Mouse (Mus musculus): ENCODE data around the gene Olfm2. TPM values are rescaled to one million over a fixed set of nuclear protein-coding genes. Genes with fewer than 3 reads are reported as not detected.
"Not testable (repeated sequence)": the region's sequence is repeated elsewhere in the genome, so short reads cannot be mapped to it uniquely, and the experiment has no call there.

Olfm2 gene
- total and polyA plus RNA-seq, 3 experiments = 0.08 to 0.47 TPM; not detected in 1

GRCm38 (mm10) chr9:20692863-20693262, 53.3 kb downstream of the Olfm2 start:
- Histone ChIP-seq H3K4me1 (ENCODE audit: control insufficient read depth in 1 of 2, insufficient read depth in 2 of 2) (peaks cover under 1 to 16% of the 10 kb centered on the region in 2 experiments), H3K4me2 (ENCODE audit: insufficient read depth, low read depth, poor library complexity, severe bottlenecking) (no peak overlapping the region), H3K27me3 (replicated peaks) (peaks cover 21% of the 10 kb centered on the region), H3K9me3 (replicated peaks; ENCODE audit: low read length) (no peaks in the 10 kb centered on the region), H3K79me2 (replicated peaks; ENCODE audit: control insufficient read depth, extremely low read depth, insufficient read depth, poor library complexity, severe bottlenecking) (no peaks in the 10 kb centered on the region), H3K4me3 (replicated peaks in 1 of 3; ENCODE audit: low read depth in 2 of 3, low read length in 2 of 3, poor library complexity in 1 of 3) (no peak overlapping the region), H3K36me3 (replicated peaks in 1 of 2; ENCODE audit: control insufficient read depth in 1 of 2, insufficient read depth in 1 of 2, low read length in 1 of 2) (no peaks in the 10 kb centered on the region), H3K9ac (ENCODE audit: insufficient read depth, low read depth) (no peak overlapping the region), H3K27ac (ENCODE audit: insufficient read depth, low read depth) (no peak overlapping the region)
- DNase-seq (ENCODE audit: extremely low read depth) = no peak
- dilution Hi-C loops (cut with MboI; ENCODE audit: extremely low pct_ligation_motif_present, extremely low pct_unique_long_range_greater_than_20kb, low sequenced_read_pairs) (no loop called here), in situ Hi-C loops (cut with MboI; ENCODE audit: low pct_ligation_motif_present, low pct_unique_long_range_greater_than_20kb, low sequenced_read_pairs) (no loop called here)
- TF ChIP-seq USF1 (IDR thresholded peaks at IDR 0.05; ENCODE audit: low read depth, low read length) = no peak
- no peak for TF ChIP-seq MYC (IDR thresholded peaks at IDR 0.05; ENCODE audit: low read depth, low read length)

GRCm38 (mm10) chr9:20690449-20690848, 55.7 kb downstream of the Olfm2 start:
- H3K4me2 ChIP-seq (ENCODE audit: insufficient read depth, low read depth, poor library complexity, severe bottlenecking); H3K9me3 ChIP-seq (replicated peaks; ENCODE audit: low read length); dilution Hi-C loops (cut with MboI; ENCODE audit: extremely low pct_ligation_motif_present, extremely low pct_unique_long_range_greater_than_20kb, low sequenced_read_pairs); H3K4me3 ChIP-seq (replicated peaks in 1 of 3; ENCODE audit: low read depth in 2 of 3, low read length in 2 of 3, poor library complexity in 1 of 3); H3K79me2 ChIP-seq (replicated peaks; ENCODE audit: control insufficient read depth, extremely low read depth, insufficient read depth, poor library complexity, severe bottlenecking); in situ Hi-C loops (cut with MboI; ENCODE audit: low pct_ligation_motif_present, low pct_unique_long_range_greater_than_20kb, low sequenced_read_pairs); H3K9ac ChIP-seq (ENCODE audit: insufficient read depth, low read depth); H3K36me3 ChIP-seq (replicated peaks in 1 of 2; ENCODE audit: control insufficient read depth in 1 of 2, insufficient read depth in 1 of 2, low read length in 1 of 2); H3K27ac ChIP-seq (ENCODE audit: insufficient read depth, low read depth); H3K27me3 ChIP-seq (replicated peaks): not testable (repeated sequence)
- H3K4me1 ChIP-seq (ENCODE audit: control insufficient read depth in 1 of 2, insufficient read depth in 2 of 2) = peaks cover 0 to 16% of the 10 kb centered on the region in 2 experiments; a peak in 3 of 4 replicates
- peak; percentile 23 for DNase-seq (ENCODE audit: extremely low read depth)
- TF ChIP-seq EP300 (IDR thresholded peaks at IDR 0.05; ENCODE audit: low read length) = 0 out of 2 replicates have a peak, but pooled peaks have one; percentile 46

GRCm38 (mm10) chr9:20689913-20690312, 56.2 kb downstream of the Olfm2 start:
- peaks cover 5% of the 10 kb centered on the region for H3K27me3 ChIP-seq (replicated peaks)
- no peak overlapping the region for H3K9ac ChIP-seq (ENCODE audit: insufficient read depth, low read depth)

GRCm38 (mm10) chr9:20689403-20689802, 56.7 kb downstream of the Olfm2 start:
- DNase-seq (ENCODE audit: extremely low read depth) = no peak
- dilution Hi-C loops (cut with MboI; ENCODE audit: extremely low pct_ligation_motif_present, extremely low pct_unique_long_range_greater_than_20kb, low sequenced_read_pairs) (no loop called here), in situ Hi-C loops (cut with MboI; ENCODE audit: low pct_ligation_motif_present, low pct_unique_long_range_greater_than_20kb, low sequenced_read_pairs) (no loop called here)
- Histone ChIP-seq H3K9ac (ENCODE audit: insufficient read depth, low read depth) (no peak overlapping the region), H3K79me2 (replicated peaks; ENCODE audit: control insufficient read depth, extremely low read depth, insufficient read depth, poor library complexity, severe bottlenecking) (no peaks in the 10 kb centered on the region), H3K27me3 (replicated peaks) (peaks cover 5% of the 10 kb centered on the region), H3K36me3 (replicated peaks in 1 of 2; ENCODE audit: control insufficient read depth in 1 of 2, insufficient read depth in 1 of 2, low read length in 1 of 2) (no peaks in the 10 kb centered on the region), H3K4me1 (ENCODE audit: control insufficient read depth in 1 of 2, insufficient read depth in 2 of 2) (peaks cover 0 to 16% of the 10 kb centered on the region in 2 experiments; a peak in 3 of 4 replicates), H3K9me3 (replicated peaks; ENCODE audit: low read length) (no peaks in the 10 kb centered on the region), H3K27ac (ENCODE audit: insufficient read depth, low read depth) (no peak overlapping the region), H3K4me2 (ENCODE audit: insufficient read depth, low read depth, poor library complexity, severe bottlenecking) (no peak overlapping the region), H3K4me3 (replicated peaks in 1 of 3; ENCODE audit: low read depth in 2 of 3, low read length in 2 of 3, poor library complexity in 1 of 3) (no peak overlapping the region)
- TF ChIP-seq ZKSCAN1 (IDR thresholded peaks at IDR 0.05; ENCODE audit: borderline replicate concordance, low read depth, low read length) (no peak), MXI1 (IDR thresholded peaks at IDR 0.05; ENCODE audit: low read depth, low read length) (no peak), MAZ (IDR thresholded peaks at IDR 0.05; ENCODE audit: low read depth, low read length) (no peak), RCOR1 (conservative IDR thresholded peaks at IDR 0.05; ENCODE audit: low read depth, low read length) (no peak), TCF12 (IDR thresholded peaks at IDR 0.05; ENCODE audit: low read depth, low read length) (no peak), CHD1 (IDR thresholded peaks at IDR 0.05; ENCODE audit: low read depth, low read length) (no peak), PAX5 (IDR thresholded peaks at IDR 0.05; ENCODE audit: low read length) (no peak), CHD2 (IDR thresholded peaks at IDR 0.05; ENCODE audit: low read length) (no peak), ELF1 (IDR thresholded peaks at IDR 0.05; ENCODE audit: low read depth, low read length) (no peak), UBTF (IDR thresholded peaks at IDR 0.05; ENCODE audit: low read depth, low read length) (no peak), E2F4 (IDR thresholded peaks at IDR 0.05; ENCODE audit: insufficient replicate concordance, low read depth, low read length) (no peak)

More at GRCm38 (mm10) chr9:20689913-20690312, 56.2 kb downstream of the Olfm2 start:
- H3K36me3 ChIP-seq (replicated peaks in 1 of 2; ENCODE audit: control insufficient read depth in 1 of 2, insufficient read depth in 1 of 2, low read length in 1 of 2) = no peaks in the 10 kb centered on the region
- in situ Hi-C loops (cut with MboI; ENCODE audit: low pct_ligation_motif_present, low pct_unique_long_range_greater_than_20kb, low sequenced_read_pairs) (no loop called here), dilution Hi-C loops (cut with MboI; ENCODE audit: extremely low pct_ligation_motif_present, extremely low pct_unique_long_range_greater_than_20kb, low sequenced_read_pairs) (no loop called here)
- DNase-seq (ENCODE audit: extremely low read depth) = no peak
- H3K9me3 ChIP-seq (replicated peaks; ENCODE audit: low read length) = no peaks in the 10 kb centered on the region
- H3K4me3 ChIP-seq (replicated peaks in 1 of 3; ENCODE audit: low read depth in 2 of 3, low read length in 2 of 3, poor library complexity in 1 of 3) = no peak overlapping the region
- TF ChIP-seq HCFC1 (IDR thresholded peaks at IDR 0.05; ENCODE audit: low read depth, low read length) (no peak), POLR2AphosphoS2 (IDR thresholded peaks at IDR 0.05; ENCODE audit: low read depth, low read length) (no peak), MAX (IDR thresholded peaks at IDR 0.05; ENCODE audit: low read length) (no peak), CHD1 (IDR thresholded peaks at IDR 0.05; ENCODE audit: low read depth, low read length) (no peak), KAT2A (IDR thresholded peaks at IDR 0.05; ENCODE audit: insufficient replicate concordance, low read length) (no peak)
- H3K27ac ChIP-seq (ENCODE audit: insufficient read depth, low read depth) = no peak overlapping the region
- H3K4me2 ChIP-seq (ENCODE audit: insufficient read depth, low read depth, poor library complexity, severe bottlenecking) = no peak overlapping the region
- H3K4me1 ChIP-seq (ENCODE audit: control insufficient read depth in 1 of 2, insufficient read depth in 2 of 2) = peaks cover 0 to 16% of the 10 kb centered on the region in 2 experiments; a peak in 3 of 4 replicates
- no peaks in the 10 kb centered on the region for H3K79me2 ChIP-seq (replicated peaks; ENCODE audit: control insufficient read depth, extremely low read depth, insufficient read depth, poor library complexity, severe bottlenecking)
